ENCODE assay signal across 8 mouse cellular contexts in the genomic region with DNA sequence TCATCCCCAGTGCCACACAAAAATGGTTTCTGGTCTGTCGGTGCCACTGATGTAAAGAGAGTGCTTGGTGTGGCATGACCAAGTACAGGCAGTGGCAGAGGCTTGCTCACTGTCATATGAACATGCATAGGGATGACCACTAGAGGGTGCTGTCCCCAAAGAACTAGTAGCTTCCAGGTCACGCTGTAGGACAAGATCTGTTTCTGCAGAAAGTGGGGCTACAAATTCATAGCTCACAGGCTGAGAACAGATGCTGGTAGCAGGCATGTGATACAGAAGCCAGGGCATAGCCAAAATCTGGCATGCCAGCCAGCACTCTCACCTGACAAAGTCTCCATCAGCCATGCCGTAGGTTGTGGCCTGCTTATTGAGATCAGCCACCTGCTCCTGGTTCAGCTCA. TPM values are rescaled to one million over a fixed set of nuclear protein-coding genes. Genes with fewer than 3 reads are reported as not detected.
DNase-seq lines count a peak whose midpoint lies in the region; ATAC-seq and TF ChIP-seq lines count a peak whose summit lies in the region.

No protein-coding gene starts in this region.

- TF ChIP-seq CTCF in ES-Bruce4 (IDR thresholded peaks at IDR 0.05; ENCODE audit: low read depth, low read length) = peak; percentile 74
- TF ChIP-seq CTCF in bone marrow macrophage, adult 2 months (IDR thresholded peaks at IDR 0.05; ENCODE audit: low read depth, low read length) = peak; percentile 81
- peak; percentile 57; the same call in 1 of the 2 replicates for TF ChIP-seq CTCF in embryonic fibroblast, embryonic 13.5 days (IDR thresholded peaks at IDR 0.05; ENCODE audit: borderline replicate concordance, insufficient read depth, low read length)
- peak; percentile 96 for TF ChIP-seq CTCF in liver, embryonic 14.5 days (IDR thresholded peaks at IDR 0.05; ENCODE audit: low read depth)

- peak; percentile 81 to 90 for DNase-seq in heart, postnatal 10 days
- DNase-seq in kidney, postnatal 25 days = peak; percentile 69 to 87
- DNase-seq in liver, embryonic 14.5 days (ENCODE audit: low read depth in 3 of 3, low spot score in 3 of 3) = peak; percentile 63 to 71 (median 63)
- DNase-seq in testis, postnatal 10 days (ENCODE audit: low spot score) = peak; percentile 83

- TF ChIP-seq POLR2A in ES-Bruce4 (IDR thresholded peaks at IDR 0.05; ENCODE audit: insufficient read depth, low read length) = no peak
- TF ChIP-seq POLR2A in bone marrow macrophage, adult 2 months (IDR thresholded peaks at IDR 0.05; ENCODE audit: borderline replicate concordance, low read depth, low read length) = no peak
- no peak for TF ChIP-seq POLR2A in embryonic fibroblast, embryonic 13.5 days (IDR thresholded peaks at IDR 0.05; ENCODE audit: low read depth, low read length)

- TF ChIP-seq EP300 in ES-Bruce4 (IDR thresholded peaks at IDR 0.05; ENCODE audit: insufficient read depth, low read depth, low read length) = no peak
- no peak for TF ChIP-seq EP300 in liver, embryonic 14.5 days (IDR thresholded peaks at IDR 0.05; ENCODE audit: low read depth)

- peak; percentile 59; the same call in 1 of the 2 replicates for ATAC-seq in liver, embryonic 14.5 days (ENCODE audit: insufficient read depth)
- ATAC-seq in neural tube, embryonic 12.5 days (ENCODE audit: low FRiP score, low read depth) = peak; percentile 46; the same call in 1 of the 2 replicates

- intact Hi-C loops in heart, postnatal 10 days (cut with DNase I) = loop anchor here (2.0 kb wide), 1 partner anchor 29 kb away; no protein-coding TSS in a partner anchor

- H3K9ac ChIP-seq in ES-Bruce4 (ENCODE audit: low read depth, poor library complexity, severe bottlenecking) = no peak overlapping the region
- H3K9ac ChIP-seq in liver, embryonic 14.5 days (replicated peaks) = no peak overlapping the region
- H3K9ac ChIP-seq in neural tube, embryonic 12.5 days = no peak overlapping the region

- 49% methylated on average over 3 of the region's 3 CpGs for WGBS in liver, embryonic 14.5 days (ENCODE audit: insufficient replicate concordance)
- 63% methylated on average over 3 of the region's 3 CpGs for WGBS in neural tube, embryonic 12.5 days

- H3K27me3 ChIP-seq in ES-Bruce4 (ENCODE audit: control insufficient read depth, insufficient read depth, low read length, poor library complexity, severe bottlenecking) = no peaks in the 10 kb centered on the region
- no peaks in the 10 kb centered on the region for H3K27me3 ChIP-seq in liver, embryonic 14.5 days (ENCODE audit: control insufficient read depth, insufficient read depth, low read length)
- H3K27me3 ChIP-seq in neural tube, embryonic 12.5 days (replicated peaks) = no peaks in the 10 kb centered on the region

- H3K4me1 ChIP-seq in ES-Bruce4 (ENCODE audit: control insufficient read depth, insufficient read depth, low read length) = peaks cover 2% of the 10 kb centered on the region
- H3K4me1 ChIP-seq in bone marrow macrophage, adult 2 months (ENCODE audit: control insufficient read depth, insufficient read depth, low read length) = peaks cover 4% of the 10 kb centered on the region; the same call in 1 of the 2 replicates
- no peaks in the 10 kb centered on the region for H3K4me1 ChIP-seq in embryonic fibroblast, embryonic 13.5 days (ENCODE audit: control insufficient read depth, insufficient read depth, low read length)
- peaks cover 7 to 15% of the 10 kb centered on the region in 2 experiments; a peak in 3 of 4 replicates for H3K4me1 ChIP-seq in liver, embryonic 14.5 days (replicated peaks; ENCODE audit: control insufficient read depth in 2 of 2, insufficient read depth in 2 of 2, low read length in 1 of 2)
- H3K4me1 ChIP-seq in neural tube, embryonic 12.5 days = no peaks in the 10 kb centered on the region

- H3K27ac ChIP-seq in ES-Bruce4 (ENCODE audit: insufficient read depth, low read length) = no peak overlapping the region
- H3K27ac ChIP-seq in bone marrow macrophage, adult 2 months (ENCODE audit: insufficient read depth, low read depth, low read length) = no peak overlapping the region
- H3K27ac ChIP-seq in embryonic fibroblast, embryonic 13.5 days (ENCODE audit: insufficient read depth, low read length) = no peak overlapping the region
- no peak overlapping the region for H3K27ac ChIP-seq in liver, embryonic 14.5 days
- no peak overlapping the region for H3K27ac ChIP-seq in neural tube, embryonic 12.5 days

- H3K36me3 ChIP-seq in ES-Bruce4 (ENCODE audit: control insufficient read depth, insufficient read depth, low read length, poor library complexity, severe bottlenecking) = peaks cover 30% of the 10 kb centered on the region
- H3K36me3 ChIP-seq in liver, embryonic 14.5 days (replicated peaks; ENCODE audit: control insufficient read depth, insufficient read depth, low read depth) = peaks cover 47% of the 10 kb centered on the region
- peaks cover 98% of the 10 kb centered on the region for H3K36me3 ChIP-seq in neural tube, embryonic 12.5 days

- H3K9me3 ChIP-seq in ES-Bruce4 (replicated peaks; ENCODE audit: control insufficient read depth, insufficient read depth, low read length, poor library complexity, severe bottlenecking) = no peaks in the 10 kb centered on the region
- no peaks in the 10 kb centered on the region for H3K9me3 ChIP-seq in liver, embryonic 14.5 days (ENCODE audit: control insufficient read depth, low read length)
- H3K9me3 ChIP-seq in neural tube, embryonic 12.5 days = no peaks in the 10 kb centered on the region

- H3K4me3 ChIP-seq in ES-Bruce4 (ENCODE audit: low read depth, low read length) = no peak overlapping the region
- no peak overlapping the region for H3K4me3 ChIP-seq in bone marrow macrophage, adult 2 months (ENCODE audit: insufficient read depth, low read length)
- H3K4me3 ChIP-seq in embryonic fibroblast, embryonic 13.5 days (ENCODE audit: insufficient read depth, low read length) = no peak overlapping the region
- no peak overlapping the region for H3K4me3 ChIP-seq in liver, embryonic 14.5 days (ENCODE audit: insufficient read depth in 1 of 2, low read depth in 2 of 2, low read length in 2 of 2)
- H3K4me3 ChIP-seq in neural tube, embryonic 12.5 days = no peak overlapping the region

- no peak overlapping the region for H3K4me2 ChIP-seq in liver, embryonic 14.5 days (ENCODE audit: low read depth)
- H3K4me2 ChIP-seq in neural tube, embryonic 12.5 days (replicated peaks) = no peak overlapping the region

RNA-seq across cellular contexts. Expression of a gene that starts 12.5 kb away (rescaled TPM):
- 25.2 and 30.5 TPM in 2 replicates for polyA plus RNA-seq in ES-Bruce4 (2011; ENCODE audit: insufficient read depth, insufficient read length, low read depth, missing spikeins)
- polyA plus RNA-seq in bone marrow macrophage, adult 2 months (2012; ENCODE audit: insufficient read depth, insufficient read length, missing spikeins) = 51.6 and 52.0 TPM in 2 replicates
- polyA plus RNA-seq in embryonic fibroblast, embryonic 13.5 days (2011; ENCODE audit: insufficient read length, low read depth, missing spikeins) = 52.6 and 65.2 TPM in 2 replicates
- 10 to 100 TPM; 54.5 to 58.0 TPM for total RNA-seq in heart, postnatal 10 days (2021)
- polyA plus RNA-seq in liver, embryonic 14.5 days (2012; rRNA removed) = 34.8 and 39.6 TPM in 2 replicates
- 83.1 and 91.6 TPM in 2 replicates for polyA plus RNA-seq in liver, embryonic 14.5 days (2014; fragmentation: Nextera tagmentation; extraction: Ambion mirVana)
- polyA plus RNA-seq in neural tube, embryonic 12.5 days (2016; fragmentation: Nextera tagmentation; extraction: Ambion mirVana) = 140 and 145 TPM in 2 replicates

RNA-seq across cellular contexts. Expression of a gene that starts 12.8 kb away (rescaled TPM):
- 21.5 and 23.5 TPM in 2 replicates for polyA plus RNA-seq in ES-Bruce4 (2011; ENCODE audit: insufficient read depth, insufficient read length, low read depth, missing spikeins)
- polyA plus RNA-seq in bone marrow macrophage, adult 2 months (2012; ENCODE audit: insufficient read depth, insufficient read length, missing spikeins) = 0.60 TPM in 1 of 2 replicates, not detected in the other
- polyA plus RNA-seq in embryonic fibroblast, embryonic 13.5 days (2011; ENCODE audit: insufficient read length, low read depth, missing spikeins) = 1.5 and 1.8 TPM in 2 replicates
- not detected for total RNA-seq in heart, postnatal 10 days (2021)
- 0.66 and 0.96 TPM in 2 replicates for polyA plus RNA-seq in liver, embryonic 14.5 days (2012; rRNA removed)
- polyA plus RNA-seq in liver, embryonic 14.5 days (2014; fragmentation: Nextera tagmentation; extraction: Ambion mirVana) = 0.38 and 0.41 TPM in 2 replicates
- 0.30 TPM in 1 of 2 replicates, not detected in the other for polyA plus RNA-seq in neural tube, embryonic 12.5 days (2016; fragmentation: Nextera tagmentation; extraction: Ambion mirVana)

RNA-seq across cellular contexts. Expression of a gene that starts 14.4 kb away (rescaled TPM):
- polyA plus RNA-seq in ES-Bruce4 (2011; ENCODE audit: insufficient read depth, insufficient read length, low read depth, missing spikeins) = 52.3 and 57.4 TPM in 2 replicates
- 41.1 and 53.9 TPM in 2 replicates for polyA plus RNA-seq in bone marrow macrophage, adult 2 months (2012; ENCODE audit: insufficient read depth, insufficient read length, missing spikeins)
- 32.4 and 38.1 TPM in 2 replicates for polyA plus RNA-seq in embryonic fibroblast, embryonic 13.5 days (2011; ENCODE audit: insufficient read length, low read depth, missing spikeins)
- 10 to 100 TPM; 24.1 to 29.5 TPM for total RNA-seq in heart, postnatal 10 days (2021)
- 21.3 and 23.3 TPM in 2 replicates for polyA plus RNA-seq in liver, embryonic 14.5 days (2012; rRNA removed)
- 7.5 and 8.6 TPM in 2 replicates for polyA plus RNA-seq in liver, embryonic 14.5 days (2014; fragmentation: Nextera tagmentation; extraction: Ambion mirVana)
- polyA plus RNA-seq in neural tube, embryonic 12.5 days (2016; fragmentation: Nextera tagmentation; extraction: Ambion mirVana) = 70.1 and 79.0 TPM in 2 replicates

RNA-seq across cellular contexts. Expression of a gene that starts 27.0 kb away (rescaled TPM):
- 16.1 and 19.1 TPM in 2 replicates for polyA plus RNA-seq in ES-Bruce4 (2011; ENCODE audit: insufficient read depth, insufficient read length, low read depth, missing spikeins)
- polyA plus RNA-seq in bone marrow macrophage, adult 2 months (2012; ENCODE audit: insufficient read depth, insufficient read length, missing spikeins) = 19.3 and 25.7 TPM in 2 replicates
- 25.3 and 27.7 TPM in 2 replicates for polyA plus RNA-seq in embryonic fibroblast, embryonic 13.5 days (2011; ENCODE audit: insufficient read length, low read depth, missing spikeins)
- total RNA-seq in heart, postnatal 10 days (2021) = 10 to 100 TPM; 43.1 to 46.2 TPM
- polyA plus RNA-seq in liver, embryonic 14.5 days (2012; rRNA removed) = 21.8 and 27.0 TPM in 2 replicates
- polyA plus RNA-seq in liver, embryonic 14.5 days (2014; fragmentation: Nextera tagmentation; extraction: Ambion mirVana) = 1.5 and 2.0 TPM in 2 replicates
- 44.3 and 48.8 TPM in 2 replicates for polyA plus RNA-seq in neural tube, embryonic 12.5 days (2016; fragmentation: Nextera tagmentation; extraction: Ambion mirVana)

RNA-seq across cellular contexts. Expression of a gene that starts 39.3 kb away (rescaled TPM):
- polyA plus RNA-seq in ES-Bruce4 (2011; ENCODE audit: insufficient read depth, insufficient read length, low read depth, missing spikeins) = 11.7 and 11.9 TPM in 2 replicates
- 33.2 and 35.7 TPM in 2 replicates for polyA plus RNA-seq in bone marrow macrophage, adult 2 months (2012; ENCODE audit: insufficient read depth, insufficient read length, missing spikeins)
- polyA plus RNA-seq in embryonic fibroblast, embryonic 13.5 days (2011; ENCODE audit: insufficient read length, low read depth, missing spikeins) = 15.4 and 17.9 TPM in 2 replicates
- 10 to 100 TPM in 1 of 2 experiments, 1 to 10 TPM in 1; 9.4 to 12.0 TPM for total RNA-seq in heart, postnatal 10 days (2021)
- polyA plus RNA-seq in liver, embryonic 14.5 days (2012; rRNA removed) = 1.0 and 1.1 TPM in 2 replicates
- polyA plus RNA-seq in liver, embryonic 14.5 days (2014; fragmentation: Nextera tagmentation; extraction: Ambion mirVana) = 0.89 and 1.2 TPM in 2 replicates
- polyA plus RNA-seq in neural tube, embryonic 12.5 days (2016; fragmentation: Nextera tagmentation; extraction: Ambion mirVana) = 4.9 and 5.8 TPM in 2 replicates
